Mouse (Mus musculus): ENCODE data around the gene Fdxacb1.

GRCm38 (mm10) chr9:50822216-50822615 is 54.2 kb downstream of the Fdxacb1 start:
- TF ChIP-seq CTCF (IDR thresholded peaks at IDR 0.05; ENCODE audit: borderline replicate concordance, insufficient read depth, low read length) (no peak), POLR2A (IDR thresholded peaks at IDR 0.05; ENCODE audit: low read depth, low read length) (no peak)

Data from embryonic fibroblast, embryonic 13.5 days (primary cell).